Mouse (Mus musculus) monocyte, adult 59 days (primary cell): ENCODE data around the gene Krtap26-1. TPM values are rescaled to one million over a fixed set of nuclear protein-coding genes. Genes with fewer than 3 reads are reported as not detected.

ENCODE experiments used
- total RNA-seq, 2 experiments: library from RNA; stranded (reverse); gene quantifications; one replicate each; pipeline ENCODE4 v1.2.4; 2023

Gene Krtap26-1
- total RNA-seq: not detected

DNA sequence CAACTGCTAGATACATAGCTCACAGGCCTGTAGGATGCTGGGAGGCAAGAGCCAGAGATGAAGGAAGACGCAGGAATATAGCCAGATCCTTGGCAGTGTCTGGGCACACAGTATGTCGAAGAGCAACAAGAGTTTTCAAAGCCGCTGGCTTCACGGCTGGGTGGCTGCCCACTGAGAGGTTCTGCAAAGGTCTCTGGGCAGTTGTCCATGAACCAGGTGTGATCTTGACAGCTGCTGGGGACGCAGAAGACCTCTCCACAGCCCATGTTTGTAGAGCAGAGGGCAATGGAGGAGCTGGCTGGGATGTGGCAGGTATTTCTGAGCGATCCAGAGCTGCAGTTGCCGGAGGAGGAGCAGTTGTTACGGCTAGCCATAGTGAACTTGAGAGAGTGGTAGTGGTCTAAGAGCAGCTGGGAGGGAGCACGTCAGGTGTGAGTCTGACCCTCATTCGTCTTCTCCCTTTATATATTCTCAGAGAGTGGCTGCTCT lies at the start of gene Krtap26-1:
Krtap26-1 (minus strand) TSS at position 439 of the 489 bp plus-strand sequence.

DNA sequence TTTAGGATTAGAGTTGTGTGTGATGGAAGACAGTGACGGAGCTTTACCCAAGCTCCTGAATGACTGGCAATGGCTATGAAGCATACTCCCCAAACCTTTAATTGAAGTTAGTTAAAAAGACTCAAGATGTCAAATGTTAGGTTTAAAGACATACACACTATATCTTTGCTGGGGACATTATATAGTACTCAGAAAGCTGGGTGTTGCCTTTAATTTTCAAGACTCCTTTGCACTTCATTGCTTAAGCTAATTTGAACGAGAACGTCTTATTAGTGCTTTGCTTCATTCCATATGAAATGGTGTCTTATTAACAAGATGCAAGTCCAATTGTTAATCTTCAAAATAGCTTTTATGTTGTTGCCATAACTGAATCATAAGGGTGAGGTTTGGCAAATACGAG lies 24.0 kb upstream of the Krtap26-1 start, which contains the start of gene Krtap27-1:
Krtap27-1 (minus strand) TSS at position 101 of the 400 bp plus-strand sequence.

DNA sequence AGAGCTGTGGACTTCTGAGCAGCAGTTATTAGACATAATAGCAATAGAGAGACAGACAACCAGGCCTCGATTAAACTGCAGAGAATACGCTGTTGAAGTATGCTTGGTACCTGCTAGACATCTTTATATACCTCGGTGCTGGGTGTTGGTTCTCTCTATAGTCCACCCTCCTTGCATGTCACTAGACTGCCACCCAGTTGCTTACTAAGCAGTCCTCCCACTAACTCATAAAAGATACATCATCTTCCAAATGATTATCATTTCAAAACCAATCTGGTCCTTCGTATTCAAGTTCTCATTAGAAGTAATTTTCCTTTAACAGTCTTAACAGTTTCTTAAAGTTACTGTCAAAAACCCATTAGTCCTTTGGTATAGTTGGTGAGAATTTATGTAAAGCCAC lies 20.0 kb downstream of the Krtap26-1 start, which contains the start of gene 2310079G19Rik:
2310079G19Rik (minus strand) TSS at position 101 of the 400 bp plus-strand sequence.

GRCm38 (mm10) chr16:88611922-88612321 lies 35.7 kb downstream of the Krtap26-1 start, which contains the start of gene Krtap24-1:
Krtap24-1 (minus strand) TSS chr16:88612279.

Other genes starting within 250 kb of the Krtap26-1 start
- gene Cldn17, start 140.8 kb downstream of the Krtap26-1 start, total RNA-seq: not detected
- not detected for gene Cldn8, start 84.6 kb downstream of the Krtap26-1 start, total RNA-seq
- not detected for gene Krtap24-1, start 35.5 kb downstream of the Krtap26-1 start, total RNA-seq
- gene 2310079G19Rik, start 20.1 kb downstream of the Krtap26-1 start, total RNA-seq: not detected
- gene Krtap27-1, start 23.9 kb upstream of the Krtap26-1 start, total RNA-seq: not detected
- not detected for gene 2310061N02Rik, start 60.2 kb upstream of the Krtap26-1 start, total RNA-seq
- not detected for gene Krtap13-1, start 81.1 kb upstream of the Krtap26-1 start, total RNA-seq
- gene Krtap13, start 103.8 kb upstream of the Krtap26-1 start, total RNA-seq: not detected
- gene 2310034C09Rik, start 111.1 kb upstream of the Krtap26-1 start, total RNA-seq: not detected
- not detected for gene 2310057N15Rik, start 126.4 kb upstream of the Krtap26-1 start, total RNA-seq
- not detected for gene Gm5965, start 130.1 kb upstream of the Krtap26-1 start, total RNA-seq
- gene Gm20741, start 164.4 kb upstream of the Krtap26-1 start, total RNA-seq: not detected
- gene Krtap15, start 172.4 kb upstream of the Krtap26-1 start, total RNA-seq: not detected
- not detected for gene Krtap14, start 178.3 kb upstream of the Krtap26-1 start, total RNA-seq
- not detected for gene Krtap19-1, start 221.6 kb upstream of the Krtap26-1 start, total RNA-seq
- not detected for gene Krtap19-2, start 226.5 kb upstream of the Krtap26-1 start, total RNA-seq
- gene Krtap19-3, start 230.2 kb upstream of the Krtap26-1 start, total RNA-seq: not detected
- gene Krtap19-4, start 237.3 kb upstream of the Krtap26-1 start, total RNA-seq: not detected
- gene Krtap19-5, start 248.7 kb upstream of the Krtap26-1 start, total RNA-seq: not detected